8 mouse cellular contexts compared by ENCODE assay signal in the genomic region with DNA sequence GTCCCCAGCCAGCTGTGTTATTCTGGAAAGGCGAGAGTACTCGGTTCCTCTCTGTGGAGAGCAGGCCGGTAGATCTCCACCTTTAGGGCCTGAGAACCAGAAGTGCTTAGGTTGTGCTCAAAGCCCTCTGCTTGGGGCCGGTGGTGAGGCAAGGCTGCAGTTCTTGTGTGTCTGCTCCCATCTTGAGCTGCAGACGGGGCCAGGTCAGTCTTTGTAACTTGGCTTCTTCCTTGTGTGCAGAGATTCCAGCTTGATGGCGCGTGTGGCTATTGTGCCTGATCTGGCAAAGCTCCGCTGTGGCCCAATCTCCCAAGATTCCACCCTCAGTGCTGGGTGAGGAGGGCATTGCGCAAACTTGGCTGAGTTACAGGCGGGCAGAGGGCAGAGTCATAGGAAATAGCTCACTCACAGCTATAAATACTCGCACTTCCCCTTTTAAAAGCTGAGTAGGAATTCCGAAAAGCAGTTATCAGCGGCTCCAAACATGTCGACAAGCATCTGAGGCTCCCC. TPM values are rescaled to one million over a fixed set of nuclear protein-coding genes. Genes with fewer than 3 reads are reported as not detected.
DNase-seq lines count a peak whose midpoint lies in the region; ATAC-seq lines count a peak whose summit lies in the region.

No protein-coding gene starts in this region.

- H3K27ac ChIP-seq in kidney, embryonic 16.5 days (ENCODE audit: low read length): no peak overlapping the region
- no peak overlapping the region for H3K27ac ChIP-seq in hindbrain, embryonic 12.5 days

- H3K4me2 ChIP-seq in kidney, embryonic 16.5 days (replicated peaks; ENCODE audit: low read depth, low read length): no peak overlapping the region
- H3K4me2 ChIP-seq in hindbrain, embryonic 12.5 days (replicated peaks): no peak overlapping the region

- ATAC-seq in kidney, embryonic 16.5 days (ENCODE audit: low FRiP score, low TSS enrichment): no peak
- no peak for ATAC-seq in hindbrain, embryonic 12.5 days (ENCODE audit: low FRiP score)

- no peak overlapping the region for H3K9ac ChIP-seq in kidney, embryonic 16.5 days (replicated peaks; ENCODE audit: low read length)
- no peak overlapping the region for H3K9ac ChIP-seq in hindbrain, embryonic 12.5 days

- H3K9me3 ChIP-seq in kidney, embryonic 16.5 days (ENCODE audit: low read length): no peaks in the 10 kb centered on the region
- H3K9me3 ChIP-seq in megakaryocyte, embryonic 14.5 days: no peaks in the 10 kb centered on the region
- no peaks in the 10 kb centered on the region for H3K9me3 ChIP-seq in hindbrain, embryonic 12.5 days (replicated peaks)

- no peak overlapping the region for H3K4me3 ChIP-seq in kidney, embryonic 16.5 days (ENCODE audit: low read length)
- H3K4me3 ChIP-seq in megakaryocyte, embryonic 14.5 days (replicated peaks): peak overlapping the region; percentile 88
- H3K4me3 ChIP-seq in hindbrain, embryonic 12.5 days: no peak overlapping the region

- H3K27me3 ChIP-seq in kidney, embryonic 16.5 days (ENCODE audit: insufficient read depth, low read length): no peaks in the 10 kb centered on the region
- peaks cover 9% of the 10 kb centered on the region for H3K27me3 ChIP-seq in megakaryocyte, embryonic 14.5 days (replicated peaks)
- H3K27me3 ChIP-seq in hindbrain, embryonic 12.5 days: no peaks in the 10 kb centered on the region

- H3K36me3 ChIP-seq in kidney, embryonic 16.5 days (ENCODE audit: insufficient read depth, low read length): no peaks in the 10 kb centered on the region
- H3K36me3 ChIP-seq in megakaryocyte, embryonic 14.5 days (replicated peaks; ENCODE audit: low read length): no peaks in the 10 kb centered on the region
- no peaks in the 10 kb centered on the region for H3K36me3 ChIP-seq in hindbrain, embryonic 12.5 days

- DNase-seq in kidney, adult 11 months: peak; percentile 72
- peak; percentile 91 for DNase-seq in adrenal gland, adult 2 months
- peak; percentile 81 for DNase-seq in heart, adult 8-10 months (ENCODE audit: low spot score)
- DNase-seq in kidney, postnatal 4 days: peak; percentile 46 to 60
- no peak for DNase-seq in cerebellum, postnatal 4 days (ENCODE audit: low spot score in 2 of 2)

- H3K4me1 ChIP-seq in kidney, embryonic 16.5 days (ENCODE audit: insufficient read depth, low read length): no peaks in the 10 kb centered on the region
- H3K4me1 ChIP-seq in megakaryocyte, embryonic 14.5 days: peaks cover 76% of the 10 kb centered on the region
- no peaks in the 10 kb centered on the region for H3K4me1 ChIP-seq in hindbrain, embryonic 12.5 days

- WGBS in kidney, embryonic 16.5 days: 52% methylated on average over 14 of the region's 14 CpGs
- WGBS in hindbrain, embryonic 12.5 days: 75% methylated on average over 14 of the region's 14 CpGs

RNA-seq across cellular contexts. Expression of a gene that starts 9.4 kb away (rescaled TPM):
- polyA plus RNA-seq in kidney, embryonic 16.5 days (2015; fragmentation: Nextera tagmentation; extraction: Ambion mirVana): 0.16 and 0.17 TPM in 2 replicates
- under 1 TPM; 0.28 to 0.35 TPM for total RNA-seq in adrenal gland, adult 2 months (2021)
- polyA plus RNA-seq in adrenal gland, adult 2 months (2012; rRNA removed): 0.40 TPM in 2 replicates
- total RNA-seq in heart, adult 8-10 months (2022): under 1 TPM; 0.14 to 0.26 (median 0.23) TPM
- polyA plus RNA-seq in megakaryocyte, embryonic 14.5 days (2012; ENCODE audit: insufficient read depth, low replicate concordance): 0.34 and 0.40 TPM in 2 replicates
- 0.19 and 0.25 TPM in 2 replicates for polyA plus RNA-seq in hindbrain, embryonic 12.5 days (2016; fragmentation: Nextera tagmentation; extraction: Ambion mirVana)

RNA-seq across cellular contexts. Expression of a gene that starts 48.9 kb away (rescaled TPM):
- 40.8 and 41.2 TPM in 2 replicates for polyA plus RNA-seq in kidney, embryonic 16.5 days (2015; fragmentation: Nextera tagmentation; extraction: Ambion mirVana)
- total RNA-seq in adrenal gland, adult 2 months (2021): 10 to 100 TPM; 21.6 to 26.7 TPM
- polyA plus RNA-seq in adrenal gland, adult 2 months (2012; rRNA removed): 2.7 and 3.5 TPM in 2 replicates
- total RNA-seq in heart, adult 8-10 months (2022): 10 to 100 TPM; 10.3 to 15.9 (median 13.5) TPM
- 0.63 and 3.8 TPM in 2 replicates for polyA plus RNA-seq in megakaryocyte, embryonic 14.5 days (2012; ENCODE audit: insufficient read depth, low replicate concordance)
- polyA plus RNA-seq in hindbrain, embryonic 12.5 days (2016; fragmentation: Nextera tagmentation; extraction: Ambion mirVana): 47.7 and 51.7 TPM in 2 replicates

RNA-seq across cellular contexts. Expression of a gene that starts 49.0 kb away (rescaled TPM):
- polyA plus RNA-seq in kidney, embryonic 16.5 days (2015; fragmentation: Nextera tagmentation; extraction: Ambion mirVana): 100 and 102 TPM in 2 replicates
- total RNA-seq in adrenal gland, adult 2 months (2021): 100 to 1,000 TPM; 224 to 279 TPM
- 28.2 and 33.4 TPM in 2 replicates for polyA plus RNA-seq in adrenal gland, adult 2 months (2012; rRNA removed)
- total RNA-seq in heart, adult 8-10 months (2022): 100 to 1,000 TPM in 2 of 4 experiments, 10 to 100 TPM in 2; 94.3 to 115 (median 102) TPM
- polyA plus RNA-seq in megakaryocyte, embryonic 14.5 days (2012; ENCODE audit: insufficient read depth, low replicate concordance): 26.3 and 36.1 TPM in 2 replicates
- polyA plus RNA-seq in hindbrain, embryonic 12.5 days (2016; fragmentation: Nextera tagmentation; extraction: Ambion mirVana): 61.2 and 61.3 TPM in 2 replicates

Comparison
In these comparisons a context has a peak if more than half of its experiments do, and no peak if none do; other contexts are left out.
1. DNase-seq: peak in kidney, adult 11 months (single experiment), adrenal gland, adult 2 months (single experiment), heart, adult 8-10 months (single experiment) and kidney, postnatal 4 days (2 of 2); none in cerebellum, postnatal 4 days (0 of 2).